Mouse (Mus musculus): ENCODE data around the gene Mtor. TPM values are rescaled to one million over a fixed set of nuclear protein-coding genes. Genes with fewer than 3 reads are reported as not detected.

Mtor gene
- polyA plus RNA-seq, 1 experiment from 2014 or later, result 11.7 TPM

- no peak for ATAC-seq (ENCODE audit: extremely low read depth, insufficient number of reproducible peaks, low FRiP score, low TSS enrichment)
- no peak overlapping the region for H3K4me3 ChIP-seq
Observed at GRCm38 (mm10) chr4:148442598-148442997, 5.8 kb upstream of the Mtor start.

GRCm38 (mm10) chr4:148444250-148444967 is 4.0 kb upstream of the Mtor start, which contains the start of gene Ubiad1:
Gene Ubiad1 (minus strand): TSS chr4:148444771.
- under 1% methylated on average over 46 of the region's 46 CpGs for WGBS
- H3K4me1 ChIP-seq, result peaks cover 36% of the 10 kb centered on the region
- peak within 1 kb of the TSS; percentile 87 for H3K9ac ChIP-seq
- H3K9me3 ChIP-seq, result no peaks in the 10 kb centered on the region
- H3K36me3 ChIP-seq, result peaks cover 19% of the 10 kb centered on the region
- H3K27me3 ChIP-seq (replicated peaks), result no peaks in the 10 kb centered on the region
- ATAC-seq (ENCODE audit: extremely low read depth, insufficient number of reproducible peaks, low FRiP score, low TSS enrichment), result peak; percentile 66
- H3K4me3 ChIP-seq, result peak within 1 kb of the TSS; percentile 73
- H3K4me2 ChIP-seq, result peak within 1 kb of the TSS; percentile 79
- H3K27ac ChIP-seq (replicated peaks), result peak within 1 kb of the TSS; percentile 82

More at GRCm38 (mm10) chr4:148442598-148442997, 5.8 kb upstream of the Mtor start:
- Histone ChIP-seq H3K27me3 (replicated peaks) (no peaks in the 10 kb centered on the region), H3K27ac (replicated peaks) (no peak overlapping the region), H3K36me3 (peaks cover 27% of the 10 kb centered on the region), H3K4me2 (no peak overlapping the region; the same call in 1 of the 2 replicates), H3K4me1 (peaks cover 30% of the 10 kb centered on the region), H3K9ac (no peak overlapping the region), H3K9me3 (no peaks in the 10 kb centered on the region)
- WGBS, result 82% methylated on average over 7 of the region's 7 CpGs

- Histone ChIP-seq H3K4me2 (peak overlapping the region; percentile 72), H3K27me3 (replicated peaks) (no peaks in the 10 kb centered on the region), H3K4me1 (peaks cover 26% of the 10 kb centered on the region), H3K36me3 (peaks cover 22% of the 10 kb centered on the region), H3K27ac (replicated peaks) (peak overlapping the region; percentile 46), H3K4me3 (peak overlapping the region; percentile 90), H3K9ac (peak overlapping the region; percentile 94), H3K9me3 (no peaks in the 10 kb centered on the region)
- ATAC-seq (ENCODE audit: extremely low read depth, insufficient number of reproducible peaks, low FRiP score, low TSS enrichment), result no peak
- WGBS, result under 1% methylated on average over 15 of the region's 15 CpGs
Observed at GRCm38 (mm10) chr4:148448853-148449245, 438 bp downstream of the Mtor start.

- no peak overlapping the region for H3K4me2 ChIP-seq
- H3K9ac ChIP-seq, result no peak overlapping the region
- no peak overlapping the region for H3K27ac ChIP-seq (replicated peaks)
- no peak for ATAC-seq (ENCODE audit: extremely low read depth, insufficient number of reproducible peaks, low FRiP score, low TSS enrichment)
- peaks cover 14% of the 10 kb centered on the region for H3K4me1 ChIP-seq
- no peak overlapping the region for H3K4me3 ChIP-seq
- WGBS, result 92% methylated on average over 11 of the region's 11 CpGs
- H3K9me3 ChIP-seq, result no peaks in the 10 kb centered on the region
- H3K27me3 ChIP-seq (replicated peaks), result no peaks in the 10 kb centered on the region
- peaks cover 70% of the 10 kb centered on the region for H3K36me3 ChIP-seq
Observed at GRCm38 (mm10) chr4:148453707-148454106, 5.3 kb downstream of the Mtor start.

GRCm38 (mm10) chr4:148455477-148456025 is 7.1 kb downstream of the Mtor start:
- Histone ChIP-seq H3K9ac (no peak overlapping the region), H3K4me2 (no peak overlapping the region), H3K27ac (replicated peaks) (no peak overlapping the region), H3K36me3 (peaks cover 89% of the 10 kb centered on the region), H3K4me1 (peaks cover 3% of the 10 kb centered on the region; the same call in 1 of the 2 replicates), H3K27me3 (replicated peaks) (no peaks in the 10 kb centered on the region), H3K9me3 (no peaks in the 10 kb centered on the region), H3K4me3 (no peak overlapping the region)
- ATAC-seq (ENCODE audit: extremely low read depth, insufficient number of reproducible peaks, low FRiP score, low TSS enrichment), result no peak
- 86% methylated on average over 5 of the region's 5 CpGs for WGBS

GRCm38 (mm10) chr4:148460656-148461284 is 12.4 kb downstream of the Mtor start:
- peaks cover 100% of the 10 kb centered on the region for H3K36me3 ChIP-seq
- no peak overlapping the region for H3K27ac ChIP-seq (replicated peaks)

GRCm38 (mm10) chr4:148461772-148462171 is 13.4 kb downstream of the Mtor start:
- 79% methylated on average over 4 of the region's 4 CpGs for WGBS
- H3K4me2 ChIP-seq, result no peak overlapping the region
- H3K4me1 ChIP-seq, result no peaks in the 10 kb centered on the region
- H3K4me3 ChIP-seq, result no peak overlapping the region
- H3K36me3 ChIP-seq, result peaks cover 100% of the 10 kb centered on the region
- H3K9me3 ChIP-seq, result no peaks in the 10 kb centered on the region
- H3K27ac ChIP-seq (replicated peaks), result no peak overlapping the region
- H3K27me3 ChIP-seq (replicated peaks), result no peaks in the 10 kb centered on the region
- H3K9ac ChIP-seq, result no peak overlapping the region
- no peak for ATAC-seq (ENCODE audit: extremely low read depth, insufficient number of reproducible peaks, low FRiP score, low TSS enrichment)

More at GRCm38 (mm10) chr4:148460656-148461284, 12.4 kb downstream of the Mtor start:
- ATAC-seq (ENCODE audit: extremely low read depth, insufficient number of reproducible peaks, low FRiP score, low TSS enrichment), result no peak
- Histone ChIP-seq H3K9me3 (no peaks in the 10 kb centered on the region), H3K9ac (no peak overlapping the region), H3K4me3 (no peak overlapping the region), H3K4me2 (no peak overlapping the region), H3K4me1 (no peaks in the 10 kb centered on the region), H3K27me3 (replicated peaks) (no peaks in the 10 kb centered on the region)
- 85% methylated on average over 12 of the region's 12 CpGs for WGBS

GRCm38 (mm10) chr4:148462717-148463116 is 14.3 kb downstream of the Mtor start:
- H3K4me1 ChIP-seq, result no peaks in the 10 kb centered on the region
- no peak overlapping the region for H3K9ac ChIP-seq

GRCm38 (mm10) chr4:148463208-148463960 is 15.0 kb downstream of the Mtor start:
- ATAC-seq (ENCODE audit: extremely low read depth, insufficient number of reproducible peaks, low FRiP score, low TSS enrichment), result no peak
- no peak overlapping the region for H3K4me2 ChIP-seq

More at GRCm38 (mm10) chr4:148462717-148463116, 14.3 kb downstream of the Mtor start:
- no peak for ATAC-seq (ENCODE audit: extremely low read depth, insufficient number of reproducible peaks, low FRiP score, low TSS enrichment)
- no peaks in the 10 kb centered on the region for H3K27me3 ChIP-seq (replicated peaks)
- H3K4me3 ChIP-seq, result no peak overlapping the region
- no peaks in the 10 kb centered on the region for H3K9me3 ChIP-seq
- H3K27ac ChIP-seq (replicated peaks), result no peak overlapping the region
- H3K4me2 ChIP-seq, result no peak overlapping the region
- 94% methylated on average over 13 of the region's 13 CpGs for WGBS
- peaks cover 99% of the 10 kb centered on the region for H3K36me3 ChIP-seq

GRCm38 (mm10) chr4:148464301-148464700 is 15.9 kb downstream of the Mtor start:
- Histone ChIP-seq H3K4me2 (no peak overlapping the region), H3K4me1 (no peaks in the 10 kb centered on the region), H3K27ac (replicated peaks) (no peak overlapping the region), H3K4me3 (no peak overlapping the region), H3K36me3 (peaks cover 99% of the 10 kb centered on the region), H3K27me3 (replicated peaks) (no peaks in the 10 kb centered on the region), H3K9me3 (no peaks in the 10 kb centered on the region), H3K9ac (no peak overlapping the region)
- ATAC-seq (ENCODE audit: extremely low read depth, insufficient number of reproducible peaks, low FRiP score, low TSS enrichment), result no peak
- 85% methylated on average over 12 of the region's 12 CpGs for WGBS

More at GRCm38 (mm10) chr4:148463208-148463960, 15.0 kb downstream of the Mtor start:
- Histone ChIP-seq H3K9ac (no peak overlapping the region), H3K4me1 (no peaks in the 10 kb centered on the region), H3K27ac (replicated peaks) (no peak overlapping the region), H3K9me3 (no peaks in the 10 kb centered on the region), H3K27me3 (replicated peaks) (no peaks in the 10 kb centered on the region), H3K36me3 (peaks cover 99% of the 10 kb centered on the region), H3K4me3 (no peak overlapping the region)
- WGBS, result 73% methylated on average over 14 of the region's 14 CpGs

GRCm38 (mm10) chr4:148464869-148465268 is 16.5 kb downstream of the Mtor start:
- Histone ChIP-seq H3K36me3 (peaks cover 99% of the 10 kb centered on the region), H3K4me3 (no peak overlapping the region), H3K4me1 (no peaks in the 10 kb centered on the region), H3K4me2 (no peak overlapping the region), H3K9me3 (no peaks in the 10 kb centered on the region), H3K9ac (no peak overlapping the region), H3K27ac (replicated peaks) (no peak overlapping the region), H3K27me3 (replicated peaks) (no peaks in the 10 kb centered on the region)
- 92% methylated on average over 12 of the region's 12 CpGs for WGBS
- no peak for ATAC-seq (ENCODE audit: extremely low read depth, insufficient number of reproducible peaks, low FRiP score, low TSS enrichment)

All from heart, embryonic 13.5 days (tissue).